Mouse (Mus musculus) lung, postnatal 0 days (tissue): ENCODE results near the gene Kcnq1.

Experiments
- CTCF ChIP-seq: IDR thresholded peaks from 2 replicates; pipeline ENCODE4 v1.5.1; 2016; ENCODE audit warnings: antibody characterized with exemption, mild to moderate bottlenecking
- EP300 ChIP-seq: IDR thresholded peaks from 2 replicates; pipeline ENCODE4 v1.6.1; 2016; ENCODE audit warnings: antibody characterized with exemption, mild to moderate bottlenecking, control low read depth

DNA sequence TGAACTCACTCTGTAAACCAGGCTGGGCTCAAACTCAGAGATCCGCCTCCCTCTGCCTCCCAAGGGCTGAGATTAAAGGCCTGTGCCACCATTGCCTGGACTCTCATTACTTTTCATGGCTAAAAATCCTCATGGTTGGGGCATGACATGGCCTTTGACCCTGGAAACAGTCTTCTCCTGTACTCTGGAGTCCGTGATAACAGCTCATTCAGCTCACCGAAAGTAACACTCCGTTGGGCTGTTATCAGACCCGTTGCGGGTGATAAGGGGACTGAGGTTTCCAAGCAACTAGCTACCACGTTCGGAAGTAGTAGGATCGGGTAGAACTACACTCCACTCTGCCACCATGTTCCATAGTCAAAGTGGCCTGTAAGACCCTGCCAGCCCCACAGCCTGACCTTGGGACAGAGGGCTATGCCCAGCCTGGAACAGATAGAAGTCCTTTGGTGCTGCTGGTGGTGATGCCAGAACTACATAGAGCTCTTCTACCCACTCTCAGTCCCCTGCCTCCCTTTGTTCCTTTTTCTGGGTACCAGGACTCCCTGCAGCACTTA lies 48.4 kb upstream of the Kcnq1 start:
- TF ChIP-seq CTCF (no peak), EP300 (no peak)
